Mouse (Mus musculus) telencephalon, adult 2 months (tissue): ENCODE results near the gene Coq10a.

ENCODE experiments used
- DNase-seq: peaks from one replicate; pipeline ENCODE4 v3.0.0-alpha.2; 2011; ENCODE audit warnings: low read depth, low spot score

Gene Coq10a

DNA sequence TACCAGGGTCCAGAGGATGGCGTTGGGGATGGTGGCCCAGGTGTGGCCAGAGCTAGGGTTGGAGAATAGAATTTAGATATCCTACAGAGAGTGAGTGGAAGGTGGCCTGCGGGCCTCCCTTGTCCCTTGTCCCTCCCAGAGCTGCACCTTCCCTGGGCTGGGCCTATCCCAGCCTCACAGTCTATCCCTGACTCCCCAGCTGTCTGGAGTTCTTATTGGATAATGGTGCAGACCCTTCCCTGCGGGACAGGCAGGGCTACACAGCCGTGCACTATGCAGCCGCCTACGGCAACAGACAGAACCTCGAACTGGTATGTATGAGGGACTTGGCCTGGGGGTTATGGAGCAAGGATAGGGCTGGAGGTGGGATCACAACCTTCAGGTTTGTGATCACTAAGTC is 17.1 kb upstream of the Coq10a start:
- no peak for DNase-seq

- no peak for DNase-seq
Observed at GRCm38 (mm10) chr10:128382482-128382881, 13.7 kb upstream of the Coq10a start.

- no peak for DNase-seq
Observed at GRCm38 (mm10) chr10:128380565-128380964, 11.8 kb upstream of the Coq10a start.

- no peak for DNase-seq
Observed at GRCm38 (mm10) chr10:128379260-128379659, 10.5 kb upstream of the Coq10a start.

DNA sequence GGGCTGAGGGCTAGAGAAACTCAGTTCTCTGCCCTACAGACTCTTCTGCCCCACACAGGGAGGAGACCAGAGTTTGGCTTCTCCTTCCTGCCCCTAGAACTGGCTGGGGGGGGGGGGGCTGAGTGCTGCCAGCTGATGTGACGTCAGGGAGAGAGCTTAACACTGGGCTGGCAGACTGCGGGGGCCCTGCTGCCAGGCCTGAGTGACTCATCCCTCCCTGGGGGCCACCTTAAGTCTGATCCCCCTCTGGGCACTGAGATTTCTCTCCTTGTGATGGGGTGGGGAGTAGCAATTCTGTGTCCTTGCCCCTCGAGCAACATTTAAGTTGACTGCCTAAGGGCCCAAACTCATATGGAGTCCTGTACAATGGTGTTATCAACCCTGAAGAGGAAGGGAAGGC is 9.7 kb upstream of the Coq10a start:
- DNase-seq: no peak

GRCm38 (mm10) chr10:128377940-128378448 is 9.2 kb upstream of the Coq10a start:
- DNase-seq: no peak

- no peak for DNase-seq
Observed at GRCm38 (mm10) chr10:128377222-128377939, 8.6 kb upstream of the Coq10a start.

GRCm38 (mm10) chr10:128376455-128377211 is 7.8 kb upstream of the Coq10a start, which contains the start of gene Ankrd52:
Gene Ankrd52 (plus strand): TSS chr10:128377115.
- DNase-seq: no peak

DNA sequence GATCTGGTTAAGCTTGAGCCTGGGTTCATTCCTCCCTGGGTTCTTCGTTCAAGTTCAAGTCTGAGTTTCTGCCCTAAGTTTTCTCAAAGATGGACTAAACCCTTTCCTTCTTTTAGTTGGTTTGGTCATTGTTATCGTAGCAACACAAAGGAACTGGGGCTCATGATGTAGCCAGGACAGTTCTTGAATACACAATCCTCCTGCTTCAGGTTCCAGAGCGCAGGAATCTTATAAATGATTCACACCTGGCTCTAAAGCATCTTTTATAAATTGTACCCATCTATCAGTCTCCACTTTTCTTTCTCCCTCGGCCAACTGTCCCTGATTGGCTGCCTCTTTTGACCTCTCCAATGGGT is 7.3 kb upstream of the Coq10a start:
- no peak for DNase-seq

- DNase-seq: no peak
Observed at GRCm38 (mm10) chr10:128374393-128374792, 5.6 kb upstream of the Coq10a start.

DNA sequence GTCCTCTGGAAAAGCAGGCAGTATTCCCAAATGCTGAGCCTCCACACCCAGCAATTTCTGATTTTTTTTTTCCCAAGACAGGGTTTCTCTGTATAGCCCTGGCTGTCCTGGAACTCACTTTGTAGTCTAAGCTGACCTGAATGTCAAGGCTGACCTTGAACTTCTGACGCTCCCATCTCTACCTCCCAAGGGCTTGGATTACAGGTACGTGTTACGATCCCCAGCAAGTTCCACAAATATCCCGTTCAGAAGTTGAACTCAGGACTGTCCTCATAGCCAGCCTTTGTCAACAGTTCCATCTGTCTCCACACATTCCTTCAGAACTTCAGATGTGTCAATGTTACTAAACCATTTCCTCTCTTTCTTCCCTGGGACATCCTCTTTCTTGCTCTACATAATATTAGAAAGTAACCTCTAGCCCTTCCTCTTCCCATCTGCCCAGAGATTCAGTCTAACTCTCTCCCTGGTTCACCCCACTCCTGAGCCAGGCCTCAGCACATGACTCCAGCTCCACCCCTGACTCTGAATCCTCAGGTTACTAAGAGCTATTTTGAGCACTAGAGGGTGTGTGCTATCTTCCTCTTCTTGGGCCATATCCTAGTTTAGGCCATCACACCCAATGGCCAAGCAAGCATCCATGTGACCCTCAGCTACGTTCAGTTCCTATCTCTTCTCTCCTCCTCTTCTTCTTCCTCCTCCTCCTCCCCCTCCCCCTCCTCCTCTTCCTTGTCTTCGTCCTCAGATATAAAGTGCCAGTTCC is 4.4 kb upstream of the Coq10a start:
- DNase-seq: no peak

DNA sequence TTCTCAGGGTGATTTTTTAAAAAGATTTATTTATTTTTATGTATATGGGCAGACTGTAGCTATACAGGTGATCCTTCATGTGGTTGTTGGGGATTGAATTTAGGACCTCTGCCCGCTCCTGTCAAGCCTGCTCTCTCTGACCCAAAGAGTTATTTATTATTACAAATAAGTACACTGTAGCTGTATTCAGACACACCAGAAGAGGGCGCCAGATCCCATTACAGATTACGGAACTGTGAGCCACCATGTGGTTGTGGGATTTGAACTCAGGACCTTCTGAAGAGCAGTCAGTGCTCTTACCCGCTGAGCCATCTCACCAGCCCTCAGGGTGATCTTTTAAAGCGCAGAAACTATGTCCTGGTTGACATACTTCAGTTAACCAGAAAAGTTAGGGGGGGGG is 3.3 kb upstream of the Coq10a start:
- no peak for DNase-seq

GRCm38 (mm10) chr10:128370601-128371000 is 1.8 kb upstream of the Coq10a start:
- no peak for DNase-seq

DNA sequence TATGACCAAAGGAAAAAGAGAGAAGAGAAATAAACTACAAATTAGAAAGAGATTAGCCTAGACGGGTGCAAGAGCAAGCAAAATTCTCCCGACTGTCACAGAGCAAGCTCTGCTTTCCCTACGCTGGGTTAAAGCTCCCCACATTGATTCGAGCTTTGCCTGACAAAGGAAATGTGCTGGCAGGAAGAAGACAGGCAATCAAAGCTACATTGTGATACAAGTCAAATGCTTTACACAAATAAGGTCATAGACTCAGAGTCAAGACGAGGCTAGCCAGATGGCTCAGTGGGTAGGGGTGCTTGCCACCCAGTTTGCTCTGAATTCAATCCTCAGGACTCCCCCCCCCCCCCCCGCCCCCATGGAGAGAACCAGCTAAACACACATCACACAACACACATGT is 1.2 kb upstream of the Coq10a start:
- no peak for DNase-seq

DNA sequence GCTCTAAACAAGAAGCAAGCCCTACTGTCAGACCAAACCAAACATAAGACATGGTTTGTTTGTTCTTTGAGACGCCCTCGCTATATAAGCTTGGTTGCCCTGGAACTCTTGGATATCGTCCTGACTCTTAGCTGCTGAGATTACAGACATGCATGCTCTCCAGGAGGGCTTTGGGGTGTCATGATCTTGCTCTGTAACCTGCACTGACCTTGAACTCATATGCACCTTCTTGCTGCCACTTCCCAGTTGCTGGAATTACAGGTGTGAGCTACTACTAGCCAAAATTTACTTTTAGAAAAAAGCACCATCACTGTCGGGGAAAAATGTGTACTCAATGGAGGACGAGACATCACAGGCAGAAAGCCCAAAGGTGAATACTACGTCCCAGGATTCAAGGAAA is 802 bp upstream of the Coq10a start:
- DNase-seq: no peak

- no peak for DNase-seq
Observed at GRCm38 (mm10) chr10:128369218-128369543, 384 bp upstream of the Coq10a start.

- DNase-seq: no peak
Observed at GRCm38 (mm10) chr10:128367899-128368401, 847 bp downstream of the Coq10a start.

DNA sequence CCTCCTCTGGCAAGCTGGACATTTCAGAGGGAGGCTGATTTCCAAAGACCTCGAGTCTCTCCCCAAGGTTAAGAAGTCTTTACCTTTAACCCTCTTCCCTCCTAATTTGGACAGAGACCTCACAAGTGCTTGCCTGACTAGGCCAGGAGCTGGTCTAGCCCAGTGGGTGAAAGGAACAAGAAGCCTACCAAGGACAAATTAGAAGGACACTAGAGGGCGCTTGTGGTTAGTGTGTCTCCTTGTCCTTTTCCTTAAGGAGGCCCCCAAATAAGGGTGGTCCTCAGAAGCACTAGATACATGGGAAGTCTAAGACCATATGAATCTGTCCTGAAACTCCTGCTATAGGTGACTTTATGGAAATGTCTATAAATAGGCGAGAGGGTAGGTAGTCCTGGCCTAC is 6.2 kb downstream of the Coq10a start:
- DNase-seq: no peak

DNA sequence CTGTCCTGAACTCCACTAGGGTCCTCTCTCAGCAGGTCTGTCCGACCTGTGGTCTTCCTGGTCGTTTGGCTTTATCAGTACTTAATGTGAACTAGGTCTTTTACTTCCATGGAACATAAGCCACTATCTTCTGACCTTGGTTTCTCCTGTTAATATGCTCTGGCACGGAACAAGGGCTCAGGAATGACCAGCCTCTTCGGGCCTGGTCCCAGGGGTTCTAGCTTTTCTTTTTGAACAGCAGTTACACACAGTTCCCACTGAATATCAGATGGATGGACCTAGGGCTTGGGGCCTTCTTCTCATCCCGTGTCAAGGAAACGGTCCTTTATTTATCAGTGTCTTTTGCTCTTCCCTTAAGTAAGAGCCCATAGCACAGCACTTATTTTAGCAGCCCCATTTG is 7.0 kb downstream of the Coq10a start:
- no peak for DNase-seq

DNA sequence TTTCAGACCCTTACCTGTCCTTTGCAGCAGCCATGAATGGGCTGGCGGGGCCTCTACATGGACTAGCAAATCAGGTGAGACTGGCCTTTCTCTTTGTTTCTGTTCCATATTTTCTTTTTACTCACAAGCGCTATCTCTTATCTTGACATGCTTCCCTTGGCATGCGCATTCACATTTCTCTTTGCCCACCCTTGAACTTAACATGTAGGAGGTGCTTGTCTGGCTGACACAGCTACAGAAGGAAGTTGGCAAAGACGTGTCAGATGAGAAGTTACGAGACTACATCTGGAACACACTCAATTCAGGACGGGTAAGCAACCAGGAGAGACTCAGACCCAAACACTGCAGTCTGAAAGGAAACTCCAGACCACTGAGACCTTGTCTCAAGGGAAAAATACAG is 9.6 kb downstream of the Coq10a start:
- no peak for DNase-seq

GRCm38 (mm10) chr10:128358796-128359195 is 10.0 kb downstream of the Coq10a start:
- DNase-seq: no peak

- no peak for DNase-seq
Observed at GRCm38 (mm10) chr10:128347541-128347940, 21.3 kb downstream of the Coq10a start.
